Comparison of ENCODE assay signal across 20 mouse cellular contexts in genomic region chr5:130074491-130074890, GRCm38 (mm10). TPM values are rescaled to one million over a fixed set of nuclear protein-coding genes. Genes with fewer than 3 reads are reported as not detected.
DNase-seq lines count a peak whose midpoint lies in the region; ATAC-seq lines count a peak whose summit lies in the region.
"Had no signal": no experiment of that assay in that cellular context is flagged by ENCODE, and none has a peak within 500 bp of the region (broad histone marks: within the 10 kb centered on the region; RNA-seq: fewer than 3 reads in every experiment).

No protein-coding gene starts in this region.

- peaks cover 9% of the 10 kb centered on the region for H3K4me1 ChIP-seq in midbrain, embryonic 10.5 days
- 0 out of 2 replicates have a peak, but pooled peaks cover 3% of the 10 kb centered on the region for H3K4me1 ChIP-seq in midbrain, embryonic 14.5 days (ENCODE audit: control insufficient read depth, insufficient read depth, low read length)
- peaks cover 32% of the 10 kb centered on the region for H3K4me1 ChIP-seq in liver, embryonic 15.5 days (replicated peaks)
- H3K4me1 ChIP-seq in forebrain, embryonic 12.5 days, result peaks cover 5% of the 10 kb centered on the region; the same call in 1 of the 2 replicates
- H3K4me1 ChIP-seq: embryonic facial prominence, embryonic 12.5 days had no signal

- no peak overlapping the region for H3K9ac ChIP-seq in midbrain, embryonic 14.5 days (replicated peaks; ENCODE audit: low read length)
- H3K9ac ChIP-seq in liver, embryonic 15.5 days, result no peak overlapping the region
- H3K9ac ChIP-seq in forebrain, embryonic 12.5 days, result no peak overlapping the region
- H3K9ac ChIP-seq: embryonic facial prominence, embryonic 12.5 days; heart, embryonic 13.5 days; midbrain, embryonic 13.5 days had no signal

- ATAC-seq in midbrain, embryonic 14.5 days (ENCODE audit: low FRiP score, low TSS enrichment), result no peak
- ATAC-seq in liver, embryonic 15.5 days (ENCODE audit: insufficient read depth), result peak; percentile 38; the same call in 1 of the 2 replicates
- ATAC-seq in forebrain, embryonic 12.5 days (ENCODE audit: low FRiP score), result no peak
- ATAC-seq: hindbrain, postnatal 0 days; midbrain, embryonic 13.5 days had no signal

- 0 out of 2 replicates have a peak overlapping the region, but pooled peaks have one; percentile 3 for H3K27ac ChIP-seq in midbrain, embryonic 10.5 days (replicated peaks)
- H3K27ac ChIP-seq in midbrain, embryonic 14.5 days (replicated peaks; ENCODE audit: low read depth, low read length), result no peak overlapping the region
- peak overlapping the region; percentile 77 for H3K27ac ChIP-seq in liver, embryonic 15.5 days (replicated peaks)
- no peak overlapping the region for H3K27ac ChIP-seq in forebrain, embryonic 12.5 days
- H3K27ac ChIP-seq: embryonic facial prominence, embryonic 12.5 days; heart, embryonic 13.5 days; hindbrain, postnatal 0 days; kidney, postnatal 0 days; limb, embryonic 10.5 days; midbrain, embryonic 13.5 days had no signal

- H3K36me3 ChIP-seq in midbrain, embryonic 10.5 days, result no peaks in the 10 kb centered on the region
- H3K36me3 ChIP-seq in midbrain, embryonic 14.5 days (ENCODE audit: control insufficient read depth, insufficient read depth, low read length), result no peaks in the 10 kb centered on the region
- H3K36me3 ChIP-seq in liver, embryonic 15.5 days (replicated peaks), result no peaks in the 10 kb centered on the region
- H3K36me3 ChIP-seq in forebrain, embryonic 12.5 days (replicated peaks), result no peaks in the 10 kb centered on the region
- H3K36me3 ChIP-seq: embryonic facial prominence, embryonic 12.5 days; heart, embryonic 13.5 days; limb, embryonic 10.5 days; midbrain, embryonic 13.5 days had no signal

- 80% methylated on average over 6 of the region's 6 CpGs for WGBS in midbrain, embryonic 10.5 days
- 84% methylated on average over 6 of the region's 6 CpGs for WGBS in midbrain, embryonic 14.5 days
- WGBS in liver, embryonic 15.5 days (ENCODE audit: insufficient replicate concordance), result 67% methylated on average over 6 of the region's 6 CpGs
- WGBS in forebrain, embryonic 12.5 days, result 78% methylated on average over 6 of the region's 6 CpGs

- peak; percentile 48 for DNase-seq in cerebellum, adult 11-12 months
- no peak for DNase-seq in cerebellum, adult 11 months
- DNase-seq in midbrain, embryonic 10.5 days (ENCODE audit: low spot score), result no peak
- DNase-seq in midbrain, embryonic 14.5 days, result no peak
- no peak for DNase-seq in layer of hippocampus, adult 8-10 months (ENCODE audit: low spot score in 2 of 2)
- DNase-seq in heart, postnatal 4 days, result no peak
- DNase-seq: adrenal gland, adult 2 months; heart, adult 11 months; heart, postnatal 36 days; kidney, adult 11 months; right cerebral cortex, postnatal 4 days; thymus, adult 18-20 months had no signal

- no peaks in the 10 kb centered on the region for H3K9me3 ChIP-seq in midbrain, embryonic 10.5 days (replicated peaks)
- H3K9me3 ChIP-seq in midbrain, embryonic 14.5 days (ENCODE audit: control insufficient read depth, low read length), result no peaks in the 10 kb centered on the region
- H3K9me3 ChIP-seq in liver, embryonic 15.5 days (replicated peaks), result no peaks in the 10 kb centered on the region
- no peaks in the 10 kb centered on the region for H3K9me3 ChIP-seq in forebrain, embryonic 12.5 days
- H3K9me3 ChIP-seq: embryonic facial prominence, embryonic 12.5 days; heart, embryonic 13.5 days; limb, embryonic 10.5 days; midbrain, embryonic 13.5 days had no signal

- H3K4me3 ChIP-seq in midbrain, embryonic 10.5 days, result no peak overlapping the region
- no peak overlapping the region for H3K4me3 ChIP-seq in midbrain, embryonic 14.5 days (replicated peaks; ENCODE audit: low read depth, low read length)
- peak overlapping the region; percentile 7; the same call in 1 of the 2 replicates for H3K4me3 ChIP-seq in liver, embryonic 15.5 days (replicated peaks)
- no peak overlapping the region for H3K4me3 ChIP-seq in forebrain, embryonic 12.5 days (replicated peaks)
- H3K4me3 ChIP-seq: embryonic facial prominence, embryonic 12.5 days; heart, embryonic 13.5 days; limb, embryonic 10.5 days; midbrain, embryonic 13.5 days had no signal

- peaks cover 12% of the 10 kb centered on the region for H3K27me3 ChIP-seq in midbrain, embryonic 10.5 days (ENCODE audit: low read depth, poor library complexity, severe bottlenecking)
- no peaks in the 10 kb centered on the region for H3K27me3 ChIP-seq in midbrain, embryonic 14.5 days (ENCODE audit: control insufficient read depth, insufficient read depth, low read length)
- H3K27me3 ChIP-seq in liver, embryonic 15.5 days, result peaks cover 28% of the 10 kb centered on the region
- no peaks in the 10 kb centered on the region for H3K27me3 ChIP-seq in forebrain, embryonic 12.5 days
- H3K27me3 ChIP-seq: embryonic facial prominence, embryonic 12.5 days had no signal

- H3K4me2 ChIP-seq in midbrain, embryonic 14.5 days (ENCODE audit: low read length), result no peak overlapping the region
- peak overlapping the region; percentile 45 for H3K4me2 ChIP-seq in liver, embryonic 15.5 days
- no peak overlapping the region for H3K4me2 ChIP-seq in forebrain, embryonic 12.5 days
- H3K4me2 ChIP-seq: embryonic facial prominence, embryonic 12.5 days; heart, embryonic 13.5 days; midbrain, embryonic 13.5 days had no signal

RNA-seq across cellular contexts. Expression of gene Tpst1, which starts 1.4 kb away (rescaled TPM):
- 57.5 and 60.4 TPM in 2 replicates for polyA plus RNA-seq in midbrain, embryonic 10.5 days (2016; fragmentation: Nextera tagmentation; extraction: Ambion mirVana)
- polyA plus RNA-seq in midbrain, embryonic 14.5 days (2014; fragmentation: Nextera tagmentation; extraction: Ambion mirVana), result 41.5 and 55.8 TPM in 2 replicates
- 22.6 and 23.0 TPM in 2 replicates for polyA plus RNA-seq in liver, embryonic 15.5 days (2015; fragmentation: Nextera tagmentation; extraction: Ambion mirVana)
- 55.1 and 56.5 TPM in 2 replicates for polyA plus RNA-seq in forebrain, embryonic 12.5 days (2016; fragmentation: Nextera tagmentation; extraction: Ambion mirVana)
- 10 to 100 TPM; 41.3 to 54.4 (median 48.8) TPM for total RNA-seq in layer of hippocampus, adult 8-10 months (2022)
- total RNA-seq in heart, postnatal 4 days (2021), result 10 to 100 TPM; 15.7 to 16.9 TPM

RNA-seq across cellular contexts. Expression of gene Crcp, which starts 45.4 kb away (rescaled TPM):
- polyA plus RNA-seq in midbrain, embryonic 10.5 days (2016; fragmentation: Nextera tagmentation; extraction: Ambion mirVana), result 63.8 and 65.9 TPM in 2 replicates
- polyA plus RNA-seq in midbrain, embryonic 14.5 days (2014; fragmentation: Nextera tagmentation; extraction: Ambion mirVana), result 54.8 and 72.9 TPM in 2 replicates
- 23.1 and 24.0 TPM in 2 replicates for polyA plus RNA-seq in liver, embryonic 15.5 days (2015; fragmentation: Nextera tagmentation; extraction: Ambion mirVana)
- 54.0 and 55.8 TPM in 2 replicates for polyA plus RNA-seq in forebrain, embryonic 12.5 days (2016; fragmentation: Nextera tagmentation; extraction: Ambion mirVana)
- 10 to 100 TPM; 31.8 to 38.2 (median 35.6) TPM for total RNA-seq in layer of hippocampus, adult 8-10 months (2022)
- 10 to 100 TPM; 14.8 to 15.7 TPM for total RNA-seq in heart, postnatal 4 days (2021)

RNA-seq across cellular contexts. Expression of gene Asl, which starts 45.4 kb away (rescaled TPM):
- polyA plus RNA-seq in midbrain, embryonic 10.5 days (2016; fragmentation: Nextera tagmentation; extraction: Ambion mirVana), result 33.3 and 36.0 TPM in 2 replicates
- polyA plus RNA-seq in midbrain, embryonic 14.5 days (2014; fragmentation: Nextera tagmentation; extraction: Ambion mirVana), result 32.6 and 50.3 TPM in 2 replicates
- 53.1 and 57.8 TPM in 2 replicates for polyA plus RNA-seq in liver, embryonic 15.5 days (2015; fragmentation: Nextera tagmentation; extraction: Ambion mirVana)
- 20.9 and 23.5 TPM in 2 replicates for polyA plus RNA-seq in forebrain, embryonic 12.5 days (2016; fragmentation: Nextera tagmentation; extraction: Ambion mirVana)
- total RNA-seq in layer of hippocampus, adult 8-10 months (2022), result 10 to 100 TPM; 18.9 to 38.2 (median 26.3) TPM
- 10 to 100 TPM; 15.1 to 17.6 TPM for total RNA-seq in heart, postnatal 4 days (2021)

Comparison
In these comparisons a context has a peak if more than half of its experiments do, and no peak if none do; other contexts are left out.
1. H3K27ac ChIP-seq: peak in midbrain, embryonic 10.5 days (single experiment) and liver, embryonic 15.5 days (single experiment); none in midbrain, embryonic 14.5 days (single experiment) and forebrain, embryonic 12.5 days (single experiment).